Mouse (Mus musculus) forebrain, embryonic 13.5 days (tissue): ENCODE measurements around the gene Olfr1290. TPM values are rescaled to one million over a fixed set of nuclear protein-coding genes. Genes with fewer than 3 reads are reported as not detected.

Experiments used
- ATAC-seq: fragments of 200-750 bp; cut with Nextera tagmentation; 2 replicates; pipeline ENCODE4 v1.8.0; 2017
- H3K27ac ChIP-seq: fragments of 300-500 bp; sonication (generic); 2 replicates; pipeline ENCODE4 v1.5.1; 2015; ENCODE audit warnings: inconsistent platforms, mild to moderate bottlenecking, moderate library complexity
- H3K27me3 ChIP-seq: fragments of 300-500 bp; sonication (generic); 2 replicates; pipeline ENCODE4 v1.6.1; 2015; ENCODE audit warnings: mild to moderate bottlenecking, inconsistent platforms
- H3K36me3 ChIP-seq: fragments of 300-500 bp; sonication (generic); 2 replicates; pipeline ENCODE4 v1.6.1; 2015; ENCODE audit warnings: mild to moderate bottlenecking, inconsistent platforms; ENCODE audit not compliant: poor library complexity, severe bottlenecking
- H3K4me1 ChIP-seq: fragments of 300-500 bp; sonication (generic); 2 replicates; pipeline ENCODE4 v1.6.1; 2015; ENCODE audit warnings: inconsistent platforms
- H3K4me2 ChIP-seq: fragments of 300-500 bp; sonication (generic); 2 replicates; pipeline ENCODE4 v1.6.1; 2015; ENCODE audit warnings: inconsistent platforms, mild to moderate bottlenecking, moderate library complexity
- H3K4me3 ChIP-seq: fragments of 300-500 bp; sonication (generic); 2 replicates; pipeline ENCODE4 v1.5.1; 2015; ENCODE audit warnings: mild to moderate bottlenecking, inconsistent platforms
- H3K9ac ChIP-seq: fragments of 300-500 bp; sonication (generic); 2 replicates; pipeline ENCODE4 v1.6.1; 2015; ENCODE audit warnings: mild to moderate bottlenecking, inconsistent platforms
- H3K9me3 ChIP-seq: fragments of 300-500 bp; sonication (generic); replicated peaks from 2 replicates; pipeline ENCODE4 v1.6.1; 2016; ENCODE audit warnings: inconsistent platforms
- WGBS: fragments of 180-500 bp; shearing (Covaris S2); methylation state at CpG from one replicate; pipeline ENCODE4 v1.1.7; 2015; 5-methylcytosine and 5-hydroxymethylcytosine counted together
- polyA plus RNA-seq: library from polyadenylated mRNA; unstranded; fragments of >200 nt; fragmentation: Nextera tagmentation; extraction: Ambion mirVana; gene quantifications from 2 replicates; pipeline ENCODE4 v1.2.1, GENCODE M21; 2015

Gene Olfr1290
- polyA plus RNA-seq = not detected in 2 replicates

GRCm38 (mm10) chr2:111493729-111494128 is at the start of gene Olfr1290:
Gene Olfr1290, minus strand, starts transcription at chr2:111493829.
- WGBS = 84% methylated on average over 5 of the region's 5 CpGs
- H3K4me1 ChIP-seq = no peaks in the 10 kb centered on the region
- no peaks in the 10 kb centered on the region for H3K27me3 ChIP-seq
- no peaks in the 10 kb centered on the region for H3K36me3 ChIP-seq
- H3K27ac ChIP-seq = no peak within 1 kb of the TSS
- H3K9ac ChIP-seq = no peak within 1 kb of the TSS
- no peak within 1 kb of the TSS for H3K4me2 ChIP-seq
- H3K4me3 ChIP-seq = no peak within 1 kb of the TSS
- ATAC-seq = no peak
- no peaks in the 10 kb centered on the region for H3K9me3 ChIP-seq

DNA sequence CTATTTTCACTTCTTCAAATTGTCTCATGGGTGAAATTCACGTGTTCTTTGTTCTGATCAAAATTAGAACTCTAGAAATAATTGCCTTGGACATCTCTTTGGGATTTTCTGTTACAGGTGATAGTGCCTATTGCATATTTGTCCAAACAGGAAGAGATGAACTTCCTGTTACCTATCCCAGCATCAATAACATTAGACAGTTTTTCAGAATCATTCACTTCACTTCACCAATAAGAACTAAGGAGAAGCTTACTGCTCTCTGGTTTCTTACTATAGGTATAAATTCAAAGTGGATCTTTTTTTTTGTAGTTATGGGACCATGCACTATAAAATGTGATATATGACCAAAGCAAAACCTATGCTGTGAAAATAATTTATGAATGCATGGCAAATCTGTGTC is 46.6 kb upstream of the Olfr1290 start, which contains the start of gene Olfr1294:
Olfr1294 (minus strand) TSS at position 101 of the 400 bp plus-strand sequence.
- no peak for ATAC-seq
- no peak within 1 kb of the TSS for H3K27ac ChIP-seq
- no peaks in the 10 kb centered on the region for H3K4me1 ChIP-seq
- no peaks in the 10 kb centered on the region for H3K9me3 ChIP-seq
- H3K9ac ChIP-seq = no peak within 1 kb of the TSS
- 65% methylated on average over 1 of the region's 1 CpGs for WGBS
- H3K4me2 ChIP-seq = no peak within 1 kb of the TSS
- no peak within 1 kb of the TSS for H3K4me3 ChIP-seq
- no peaks in the 10 kb centered on the region for H3K27me3 ChIP-seq
- no peaks in the 10 kb centered on the region for H3K36me3 ChIP-seq

DNA sequence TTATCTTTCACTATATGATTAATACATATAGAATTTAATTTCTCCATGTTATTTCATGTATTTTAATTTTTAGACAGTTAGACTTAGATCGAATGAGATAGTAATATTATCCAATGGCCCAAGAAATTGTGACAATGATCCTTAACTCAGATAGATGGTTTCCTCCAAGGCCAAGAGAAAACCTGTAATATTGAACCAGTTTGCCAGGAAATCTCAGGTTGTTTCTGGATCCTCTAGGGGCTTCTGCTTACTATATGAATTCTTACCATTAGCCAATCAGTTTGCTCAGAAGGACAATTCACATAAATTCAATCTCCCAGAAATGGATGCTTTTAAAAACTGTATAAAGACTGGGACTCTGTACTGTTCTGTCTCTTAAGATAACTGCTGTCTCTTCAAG is 31.3 kb upstream of the Olfr1290 start, which contains the start of gene Olfr1293-ps:
Olfr1293-ps (plus strand) TSS at position 301 of the 400 bp plus-strand sequence.
- H3K9me3 ChIP-seq = 0 out of 2 replicates have a peak, but pooled peaks cover under 1% of the 10 kb centered on the region
- H3K27me3 ChIP-seq = no peaks in the 10 kb centered on the region
- H3K27ac ChIP-seq = no peak within 1 kb of the TSS
- no peak within 1 kb of the TSS for H3K4me3 ChIP-seq
- no peak for ATAC-seq
- no peak within 1 kb of the TSS for H3K4me2 ChIP-seq
- H3K36me3 ChIP-seq = no peaks in the 10 kb centered on the region
- H3K9ac ChIP-seq = no peak within 1 kb of the TSS
- no peaks in the 10 kb centered on the region for H3K4me1 ChIP-seq
- WGBS = 98% methylated on average over 1 of the region's 1 CpGs

GRCm38 (mm10) chr2:111517451-111517850 is 23.8 kb upstream of the Olfr1290 start:
- WGBS = 92% methylated on average over 10 of the region's 10 CpGs
- no peak overlapping the region for H3K4me3 ChIP-seq
- H3K4me2 ChIP-seq = no peak overlapping the region
- H3K27me3 ChIP-seq = no peaks in the 10 kb centered on the region
- H3K9ac ChIP-seq = no peak overlapping the region
- H3K9me3 ChIP-seq = peaks cover 5% of the 10 kb centered on the region; the same call in 1 of the 2 replicates
- ATAC-seq = no peak
- H3K4me1 ChIP-seq = no peaks in the 10 kb centered on the region
- no peak overlapping the region for H3K27ac ChIP-seq
- H3K36me3 ChIP-seq = no peaks in the 10 kb centered on the region

- 91% methylated on average over 3 of the region's 3 CpGs for WGBS
- no peaks in the 10 kb centered on the region for H3K27me3 ChIP-seq
- ATAC-seq = no peak
- H3K9me3 ChIP-seq = no peaks in the 10 kb centered on the region
- no peak within 1 kb of the TSS for H3K27ac ChIP-seq
- H3K4me1 ChIP-seq = no peaks in the 10 kb centered on the region
- H3K4me2 ChIP-seq = no peak within 1 kb of the TSS
- H3K9ac ChIP-seq = no peak within 1 kb of the TSS
- no peaks in the 10 kb centered on the region for H3K36me3 ChIP-seq
- H3K4me3 ChIP-seq = no peak within 1 kb of the TSS
These were observed 3.3 kb upstream of the Olfr1290 start, which contains the start of gene Olfr1291-ps1 for GRCm38 (mm10) chr2:111496880-111497279. Gene Olfr1291-ps1, plus strand, starts transcription at chr2:111497180.

- Histone ChIP-seq H3K4me2 (no peak within 1 kb of the TSS), H3K4me3 (no peak within 1 kb of the TSS), H3K27ac (no peak within 1 kb of the TSS), H3K4me1 (no peaks in the 10 kb centered on the region), H3K9me3 (no peaks in the 10 kb centered on the region), H3K27me3 (no peaks in the 10 kb centered on the region), H3K9ac (no peak within 1 kb of the TSS), H3K36me3 (no peaks in the 10 kb centered on the region)
- ATAC-seq = no peak
- 87% methylated on average over 1 of the region's 1 CpGs for WGBS
These were observed 13.1 kb downstream of the Olfr1290 start, which contains the start of gene Olfr1289 for GRCm38 (mm10) chr2:111480519-111480918. Gene Olfr1289, plus strand, starts transcription at chr2:111480819.

- Histone ChIP-seq H3K4me2 (no peak within 1 kb of the TSS), H3K9ac (no peak within 1 kb of the TSS), H3K4me3 (no peak within 1 kb of the TSS), H3K4me1 (no peaks in the 10 kb centered on the region), H3K36me3 (no peaks in the 10 kb centered on the region), H3K27ac (no peak within 1 kb of the TSS), H3K9me3 (no peaks in the 10 kb centered on the region), H3K27me3 (no peaks in the 10 kb centered on the region)
- WGBS = 93% methylated on average over 1 of the region's 1 CpGs
- ATAC-seq = no peak
These were observed 19.8 kb downstream of the Olfr1290 start, which contains the start of gene Olfr1288 for GRCm38 (mm10) chr2:111473801-111474200. Gene Olfr1288, plus strand, starts transcription at chr2:111474101.

GRCm38 (mm10) chr2:111448842-111449241 is 44.8 kb downstream of the Olfr1290 start, which contains the start of gene Olfr1287:
Gene Olfr1287, plus strand, starts transcription at chr2:111449142.
- Histone ChIP-seq H3K4me3 (no peak within 1 kb of the TSS), H3K27ac (no peak within 1 kb of the TSS), H3K36me3 (no peaks in the 10 kb centered on the region), H3K27me3 (no peaks in the 10 kb centered on the region), H3K4me2 (no peak within 1 kb of the TSS), H3K9me3 (no peaks in the 10 kb centered on the region), H3K9ac (no peak within 1 kb of the TSS), H3K4me1 (no peaks in the 10 kb centered on the region)
- ATAC-seq = no peak
- 71% methylated on average over 1 of the region's 1 CpGs for WGBS

Other genes with a start within 250 kb of the Olfr1290 start
- not detected in 2 replicates for gene Olfr1276, start 239.3 kb downstream of the Olfr1290 start, polyA plus RNA-seq
- not detected in 2 replicates for gene Olfr1277, start 219.7 kb downstream of the Olfr1290 start, polyA plus RNA-seq
- gene Olfr1278, start 203.7 kb downstream of the Olfr1290 start, polyA plus RNA-seq = not detected in 2 replicates
- not detected in 2 replicates for gene Olfr1279, start 193.2 kb downstream of the Olfr1290 start, polyA plus RNA-seq
- not detected in 2 replicates for gene Olfr1280, start 179.8 kb downstream of the Olfr1290 start, polyA plus RNA-seq
- gene Olfr1281, start 167.3 kb downstream of the Olfr1290 start, polyA plus RNA-seq = not detected in 2 replicates
- not detected in 2 replicates for gene Olfr1282, start 157.8 kb downstream of the Olfr1290 start, polyA plus RNA-seq
- not detected in 2 replicates for gene Olfr1283, start 127.0 kb downstream of the Olfr1290 start, polyA plus RNA-seq
- gene Olfr1284, start 118.3 kb downstream of the Olfr1290 start, polyA plus RNA-seq = not detected in 2 replicates
- gene Olfr1286, start 70.7 kb downstream of the Olfr1290 start, polyA plus RNA-seq = not detected in 2 replicates
- gene Olfr1287, start 44.7 kb downstream of the Olfr1290 start, polyA plus RNA-seq = not detected in 2 replicates
- gene Olfr1288, start 19.7 kb downstream of the Olfr1290 start, polyA plus RNA-seq = not detected in 2 replicates
- not detected in 2 replicates for gene Olfr1289, start 13.0 kb downstream of the Olfr1290 start, polyA plus RNA-seq
- gene Olfr1291-ps1, start 3.4 kb upstream of the Olfr1290 start, polyA plus RNA-seq = not detected in 2 replicates
- not detected in 2 replicates for gene Olfr1293-ps, start 31.4 kb upstream of the Olfr1290 start, polyA plus RNA-seq
- gene Olfr1294, start 46.5 kb upstream of the Olfr1290 start, polyA plus RNA-seq = not detected in 2 replicates
- gene Olfr1295, start 75.9 kb upstream of the Olfr1290 start, polyA plus RNA-seq = not detected in 2 replicates
- gene Olfr1297, start 132.7 kb upstream of the Olfr1290 start, polyA plus RNA-seq = not detected in 2 replicates
- not detected in 2 replicates for gene Olfr1298, start 155.4 kb upstream of the Olfr1290 start, polyA plus RNA-seq
- not detected in 2 replicates for gene Olfr1299, start 167.6 kb upstream of the Olfr1290 start, polyA plus RNA-seq